In genomic region chr12:77696039-77696631, GRCm38 (mm10) we compare ENCODE assay signal across 18 mouse cellular contexts.
DNase-seq lines count a peak whose midpoint lies in the region; ATAC-seq and TF ChIP-seq lines count a peak whose summit lies in the region.
"Had no signal": no experiment of that assay in that cellular context is flagged by ENCODE, and none has a peak within 500 bp of the region (broad histone marks: within the 10 kb centered on the region; RNA-seq: fewer than 3 reads in every experiment).

No protein-coding gene starts in this region.

- no peak for TF ChIP-seq CTCF in kidney, adult 2 months (conservative IDR thresholded peaks at IDR 0.05; ENCODE audit: insufficient read depth, insufficient read length, low read depth, low read length)

- ATAC-seq in forebrain, embryonic 16.5 days, result no peak
- ATAC-seq: forebrain, embryonic 14.5 days; lung, postnatal 0 days had no signal

- H3K4me2 ChIP-seq in forebrain, embryonic 16.5 days (ENCODE audit: low read length), result no peak overlapping the region
- H3K4me2 ChIP-seq: embryonic facial prominence, embryonic 12.5 days; hindbrain, embryonic 13.5 days; limb, embryonic 15.5 days had no signal

- DNase-seq in adrenal gland, adult 2 months, result peak; percentile 44
- no peak for DNase-seq in adrenal gland, postnatal 14 days
- DNase-seq in kidney, adult 2 months, result peak; percentile 17
- DNase-seq in kidney, adult 11 months, result no peak
- DNase-seq in 416B (ENCODE audit: low read depth), result peak; percentile 49
- DNase-seq in cerebellum, adult 18-20 months, result peak; percentile 44 to 45
- no peak for DNase-seq in heart, postnatal 4 days
- DNase-seq: gastrocnemius, postnatal 25 days; heart, adult 2 months; layer of hippocampus, postnatal 36 days had no signal

- no peaks in the 10 kb centered on the region for H3K9me3 ChIP-seq in forebrain, embryonic 16.5 days (ENCODE audit: control insufficient read depth, low read length)
- H3K9me3 ChIP-seq: embryonic facial prominence, embryonic 12.5 days; hindbrain, embryonic 13.5 days; limb, embryonic 15.5 days had no signal

- H3K36me3 ChIP-seq in kidney, adult 2 months (ENCODE audit: control insufficient read depth, insufficient read depth, low read length), result no peaks in the 10 kb centered on the region
- H3K36me3 ChIP-seq in forebrain, embryonic 16.5 days (ENCODE audit: control insufficient read depth, insufficient read depth), result no peaks in the 10 kb centered on the region
- H3K36me3 ChIP-seq: embryonic facial prominence, embryonic 12.5 days; hindbrain, embryonic 13.5 days; limb, embryonic 15.5 days had no signal

- no peaks in the 10 kb centered on the region for H3K4me1 ChIP-seq in kidney, adult 2 months (ENCODE audit: control insufficient read depth, insufficient read depth, low read length)
- no peaks in the 10 kb centered on the region; the same call in 1 of the 2 replicates for H3K4me1 ChIP-seq in forebrain, embryonic 16.5 days (replicated peaks; ENCODE audit: control insufficient read depth, insufficient read depth, low read length)
- H3K4me1 ChIP-seq: embryonic facial prominence, embryonic 12.5 days; limb, embryonic 15.5 days had no signal

- no peaks in the 10 kb centered on the region for H3K27me3 ChIP-seq in kidney, adult 2 months (replicated peaks; ENCODE audit: control insufficient read depth, insufficient read depth, low read length)
- no peaks in the 10 kb centered on the region for H3K27me3 ChIP-seq in forebrain, embryonic 16.5 days (replicated peaks; ENCODE audit: control insufficient read depth, insufficient read depth, low read length)
- H3K27me3 ChIP-seq: embryonic facial prominence, embryonic 12.5 days; hindbrain, embryonic 13.5 days; limb, embryonic 15.5 days had no signal

- TF ChIP-seq POLR2A in kidney, adult 2 months (IDR thresholded peaks at IDR 0.05; ENCODE audit: low read depth, low read length), result no peak

- 71% methylated on average over 8 of the region's 8 CpGs for WGBS in kidney, adult 2 months
- 69% methylated on average over 8 of the region's 8 CpGs for WGBS in forebrain, embryonic 16.5 days

- H3K9ac ChIP-seq in forebrain, embryonic 16.5 days (replicated peaks; ENCODE audit: low read depth, low read length), result no peak overlapping the region
- H3K9ac ChIP-seq: embryonic facial prominence, embryonic 12.5 days; hindbrain, embryonic 13.5 days; limb, embryonic 15.5 days had no signal

- H3K27ac ChIP-seq in kidney, adult 2 months (ENCODE audit: insufficient read depth, low read depth, low read length), result no peak overlapping the region
- no peak overlapping the region for H3K27ac ChIP-seq in forebrain, embryonic 16.5 days (ENCODE audit: low read length)
- H3K27ac ChIP-seq: embryonic facial prominence, embryonic 12.5 days; heart, adult 2 months; hindbrain, embryonic 13.5 days; kidney, postnatal 0 days; limb, embryonic 15.5 days had no signal

- no peak overlapping the region for H3K4me3 ChIP-seq in kidney, adult 2 months (ENCODE audit: insufficient read depth, low read depth, low read length)
- H3K4me3 ChIP-seq in forebrain, embryonic 16.5 days (replicated peaks; ENCODE audit: low read length), result no peak overlapping the region
- H3K4me3 ChIP-seq: embryonic facial prominence, embryonic 12.5 days; erythroblast, embryonic 14.5 days; heart, adult 2 months; hindbrain, embryonic 13.5 days; limb, embryonic 15.5 days had no signal

Comparison
In these comparisons a context has a peak if more than half of its experiments do, and no peak if none do; other contexts are left out.
1. DNase-seq: peak in adrenal gland, adult 2 months (single experiment), kidney, adult 2 months (single experiment), 416B (single experiment) and cerebellum, adult 18-20 months (2 of 2); none in adrenal gland, postnatal 14 days (single experiment), kidney, adult 11 months (single experiment) and heart, postnatal 4 days (single experiment).